Mouse (Mus musculus) urinary bladder, adult 18-20 months (tissue): ENCODE data around the gene Mvb12b.

Experiments
- DNase-seq, 2 experiments: peaks; one replicate each; pipeline ENCODE4 v3.0.0; 2022; ENCODE audit warnings: low spot score in 2 of 2, mixed read lengths in 2 of 2

Mvb12b gene

DNA sequence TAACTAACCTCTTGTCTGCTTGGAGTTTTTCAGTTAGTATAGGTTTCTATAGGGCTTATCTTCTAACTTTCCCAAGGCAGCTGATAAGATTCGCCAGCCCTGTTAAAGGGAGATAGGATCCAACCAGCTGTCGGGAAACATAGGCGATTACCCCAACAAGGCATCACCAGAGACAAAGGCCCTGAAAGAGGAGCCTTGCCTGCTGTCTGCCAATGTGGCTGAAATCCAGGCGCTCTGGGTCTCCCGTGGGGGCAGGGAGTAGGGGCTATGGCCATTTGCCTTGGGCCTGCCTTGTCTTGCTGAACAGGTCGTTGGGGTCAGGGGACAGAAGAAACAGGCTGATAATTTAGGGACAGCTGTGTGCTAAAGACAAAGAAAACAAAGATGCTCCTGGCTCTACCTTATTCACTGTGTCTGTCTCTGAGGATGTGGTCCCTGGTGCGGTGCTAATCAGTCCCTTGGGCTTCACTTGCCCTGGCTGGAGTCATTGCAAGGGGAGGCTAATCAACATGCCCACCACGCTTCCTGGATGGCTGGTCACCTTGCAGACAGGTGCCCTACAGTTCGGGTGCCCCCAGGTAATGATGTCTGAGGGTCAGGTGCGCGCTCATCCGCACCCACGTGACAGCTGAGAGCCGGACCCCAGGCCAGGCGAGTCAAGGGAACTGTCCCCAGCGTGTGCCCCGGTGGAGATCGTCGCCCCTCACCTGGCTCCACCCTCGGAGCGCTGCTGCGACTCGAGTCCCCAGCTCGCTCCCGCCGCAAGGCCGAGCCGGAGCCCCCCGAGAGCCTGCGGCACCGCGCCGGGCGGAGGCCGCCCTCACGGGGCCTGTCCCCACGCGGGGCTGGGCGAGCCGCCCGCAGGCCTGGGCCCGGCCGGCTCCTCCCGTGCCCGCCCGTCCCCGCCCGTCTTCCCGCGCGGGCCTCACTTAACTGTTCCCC, 1.1 kb downstream of the Mvb12b start:
- DNase-seq, result no peak

DNA sequence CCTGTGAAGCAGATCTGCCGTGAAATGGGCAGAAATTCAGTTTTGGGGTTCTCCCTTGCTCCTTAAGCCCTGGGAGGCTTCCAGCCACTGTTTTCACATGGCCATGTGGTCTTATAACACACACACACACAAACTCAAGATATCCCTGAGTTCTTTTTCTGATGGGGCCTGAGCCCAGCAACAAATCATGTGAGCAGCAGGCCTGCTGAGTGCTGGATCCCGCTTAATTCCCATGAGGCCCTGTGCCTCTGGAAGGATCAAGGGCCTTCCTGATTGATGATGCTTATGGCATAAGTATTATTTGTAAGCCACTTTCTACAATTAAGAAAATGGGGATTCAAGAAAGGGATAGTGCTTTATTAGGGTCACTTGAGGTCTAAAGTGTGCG, 2.5 kb downstream of the Mvb12b start:
- DNase-seq, result no peak

DNA sequence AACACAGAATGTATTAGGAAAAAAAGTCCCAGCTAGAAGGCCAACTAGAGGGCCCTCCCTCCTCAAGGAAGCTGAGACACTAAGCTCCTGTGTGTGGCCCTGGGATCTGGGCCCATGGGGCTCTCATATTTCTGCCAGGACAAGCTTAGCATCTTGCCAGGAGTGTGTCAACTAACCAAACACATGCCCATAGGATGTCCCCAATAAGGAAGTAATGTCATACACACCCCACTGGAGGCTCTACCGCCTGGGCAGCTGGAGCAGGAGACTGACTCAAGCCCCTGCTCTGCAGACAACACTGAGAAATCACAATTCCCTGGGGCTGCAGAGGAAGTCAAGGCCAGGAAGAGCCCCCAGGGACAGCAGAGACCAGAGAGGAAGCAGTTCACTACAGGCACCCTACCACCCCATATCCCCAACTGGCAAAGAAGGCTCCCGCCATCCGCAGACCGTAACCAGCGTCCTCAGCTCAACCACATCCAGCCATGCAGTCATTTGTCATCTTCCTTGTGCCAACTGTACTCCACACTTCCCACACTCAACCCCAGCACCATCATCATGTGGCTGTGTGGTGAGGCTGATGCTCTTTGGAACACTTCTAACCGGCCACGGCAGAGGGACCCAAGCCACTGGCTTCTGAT, 3.0 kb downstream of the Mvb12b start:
- DNase-seq, result no peak

DNA sequence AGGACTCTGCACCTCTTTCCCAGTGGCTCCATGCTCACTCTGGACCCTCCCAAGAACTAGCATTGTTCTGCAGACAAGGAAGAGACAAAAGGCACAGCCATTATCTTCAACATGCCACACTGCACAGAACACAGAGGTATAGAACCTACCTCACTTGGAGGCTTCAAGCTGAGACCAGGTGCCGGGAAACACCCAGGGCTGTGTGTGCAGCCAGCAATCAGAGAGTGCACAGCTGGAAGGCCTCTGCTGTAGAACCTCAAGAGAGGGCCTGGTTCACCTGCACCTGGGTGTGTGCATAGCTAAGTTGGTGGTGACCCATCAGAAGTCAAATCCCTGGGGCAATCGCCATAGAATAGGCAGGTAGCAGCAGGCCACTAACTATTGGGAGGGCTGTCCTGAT, 8.5 kb downstream of the Mvb12b start:
- no peak for DNase-seq

DNA sequence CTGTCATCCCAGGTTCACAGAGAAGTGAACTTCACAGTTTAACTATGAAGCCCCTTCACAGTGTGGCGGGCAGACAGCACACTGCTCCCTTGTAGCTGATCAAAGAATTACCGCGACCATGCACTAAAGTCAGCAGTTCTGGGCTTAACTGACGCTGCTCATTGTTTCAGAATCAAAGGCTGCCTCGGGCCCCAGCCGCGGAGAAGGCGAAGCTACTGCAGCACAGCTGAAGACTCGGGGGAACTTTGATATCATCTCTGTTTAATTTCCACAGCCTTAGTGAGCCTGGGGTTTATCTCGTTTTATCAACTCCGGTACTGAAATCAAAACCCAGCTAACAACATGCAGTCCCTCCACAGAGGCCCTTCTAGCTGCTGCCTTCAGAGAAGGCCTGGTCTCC, 9.3 kb downstream of the Mvb12b start:
- no peak for DNase-seq

DNA sequence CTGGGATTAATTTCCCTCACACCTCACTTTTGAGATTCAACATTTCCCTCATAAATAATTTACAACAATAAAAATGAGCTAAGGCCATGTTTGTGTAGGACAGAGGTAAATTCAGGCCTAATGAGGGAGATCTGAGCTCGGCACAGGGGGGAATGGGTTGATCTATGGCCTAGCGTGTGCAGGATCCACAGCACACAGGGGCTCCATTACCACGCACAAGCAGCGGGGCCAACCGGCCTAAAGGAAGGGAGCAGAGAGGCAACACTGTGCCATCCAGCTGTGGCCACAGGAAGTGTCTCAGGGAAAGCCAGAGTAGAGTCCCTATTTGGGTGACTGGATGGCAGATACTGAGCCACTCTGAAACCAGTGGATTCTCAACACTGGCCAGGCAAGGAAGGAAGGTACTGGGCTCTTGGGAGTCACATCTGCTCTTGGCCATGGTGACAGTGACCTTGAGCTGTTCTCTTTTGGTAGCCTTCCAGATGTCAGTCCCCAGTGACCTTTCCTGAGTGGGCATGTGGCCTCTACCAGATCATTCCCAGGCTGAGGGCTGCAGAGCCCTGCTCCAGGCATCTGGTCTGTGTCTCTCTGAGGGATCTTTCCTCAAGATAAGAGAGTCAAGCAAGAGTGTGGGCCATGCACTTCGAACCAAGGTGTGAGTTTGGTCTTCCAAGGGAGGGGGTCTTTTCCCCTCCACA, 9.9 kb downstream of the Mvb12b start:
- no peak for DNase-seq

DNA sequence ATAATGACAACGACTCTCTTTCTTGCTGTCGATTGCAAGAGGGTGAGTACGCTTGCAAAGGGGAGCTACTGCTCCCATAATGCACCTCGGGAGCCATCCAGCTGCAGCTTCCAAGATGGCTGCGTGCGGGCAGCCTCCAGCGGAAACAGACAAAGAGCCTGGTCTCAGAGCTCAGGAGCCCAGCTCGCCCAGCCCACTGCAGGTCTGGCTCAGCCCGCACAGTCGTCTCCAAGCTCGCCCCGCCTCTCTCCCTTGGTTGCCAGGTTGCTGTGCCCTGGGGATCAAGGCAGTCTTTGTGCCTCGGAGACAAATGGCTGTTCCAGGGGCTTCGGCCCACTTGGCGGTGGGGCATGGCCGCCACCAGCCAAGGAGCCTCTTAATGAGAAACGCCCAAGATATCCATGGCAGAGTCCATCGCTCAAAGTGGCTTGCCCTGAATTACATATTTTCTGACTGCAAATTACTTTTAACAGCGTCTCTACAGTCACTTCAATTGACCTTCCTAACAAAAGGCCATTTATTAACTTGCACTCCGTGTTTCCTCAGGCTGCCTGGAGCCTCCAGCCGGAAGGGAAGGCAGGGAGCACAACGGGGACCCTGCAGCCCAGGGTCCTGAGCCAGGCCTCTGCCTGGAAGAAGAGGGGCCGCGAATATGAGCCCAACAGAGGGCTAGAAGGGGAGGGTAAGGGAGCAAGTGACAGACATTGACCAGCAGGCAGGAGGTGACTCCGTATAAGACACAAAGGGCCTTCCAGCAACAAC, 11.0 kb downstream of the Mvb12b start:
- DNase-seq, result no peak

DNA sequence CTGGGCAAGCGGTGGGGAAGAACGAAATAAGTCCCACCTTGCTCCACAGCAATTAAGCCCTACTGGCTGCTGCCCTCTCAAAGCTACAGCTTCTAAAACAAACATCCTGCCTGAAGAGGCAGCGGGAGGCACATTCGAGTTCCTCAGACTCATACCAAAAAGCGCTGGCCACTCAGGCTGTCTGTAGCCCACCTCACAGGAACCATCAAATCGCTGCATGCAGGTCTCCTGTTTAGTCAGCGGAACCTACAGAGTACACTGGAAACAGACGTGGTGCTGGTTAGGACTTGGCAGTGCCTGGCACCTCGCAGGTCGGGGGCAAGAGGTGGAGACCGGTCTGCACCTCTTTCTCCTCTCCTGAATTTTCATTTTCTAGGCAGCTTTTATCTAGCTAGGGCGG, 12.2 kb downstream of the Mvb12b start:
- DNase-seq, result no peak

DNA sequence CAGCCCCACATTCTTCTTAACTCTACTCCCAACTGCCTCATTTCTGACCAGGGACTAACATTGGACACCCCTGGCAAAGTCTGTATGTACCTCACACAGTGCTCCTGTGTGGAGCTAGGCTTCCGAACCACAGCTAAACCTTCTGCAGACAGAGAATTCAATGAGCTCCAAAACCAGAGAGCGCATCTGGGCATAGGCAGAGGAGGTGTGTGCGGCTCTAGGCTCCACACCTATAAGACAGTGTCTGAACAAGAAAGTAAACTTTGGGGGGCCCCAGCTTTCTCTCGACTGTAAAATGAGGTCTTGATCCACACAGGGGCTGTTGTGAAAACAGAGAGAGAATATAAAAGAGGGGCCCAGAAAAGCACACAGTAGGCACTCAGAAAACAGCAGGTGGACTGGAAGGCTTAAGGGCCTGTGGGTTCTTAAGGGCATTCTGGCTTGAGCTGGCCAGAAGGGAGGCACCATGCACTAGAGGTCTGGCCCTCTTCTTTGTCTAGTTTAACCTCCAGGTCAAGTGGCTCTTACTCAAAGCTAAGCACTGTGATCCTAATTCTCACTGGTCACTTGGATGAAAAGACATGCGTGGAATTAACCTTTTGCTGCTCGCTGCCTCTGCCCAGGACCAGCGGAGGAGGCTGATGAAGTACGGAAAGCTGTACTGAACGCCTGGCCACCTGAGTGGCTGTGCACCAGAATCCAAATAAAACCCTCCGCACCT, 12.7 kb downstream of the Mvb12b start:
- DNase-seq, result no peak

DNA sequence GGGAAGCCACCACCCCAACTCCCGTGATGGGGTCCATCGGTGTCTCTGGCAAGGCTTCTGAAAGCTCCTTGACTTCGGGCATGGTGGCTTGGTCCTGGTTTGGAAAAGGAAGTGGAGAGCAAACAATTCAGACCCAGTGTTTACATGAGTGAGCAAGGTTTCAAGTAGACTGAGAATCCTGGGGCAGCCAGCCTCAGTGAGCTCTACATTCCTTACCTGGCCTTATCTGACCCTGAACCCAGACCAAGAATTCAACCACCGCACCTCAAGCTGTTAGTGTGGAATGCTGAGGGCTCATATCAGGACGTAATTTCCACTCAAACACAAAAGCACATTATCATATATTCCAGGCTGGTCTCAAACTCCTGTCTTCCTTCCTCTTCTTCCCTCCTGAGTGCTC, 13.4 kb downstream of the Mvb12b start:
- no peak for DNase-seq

DNA sequence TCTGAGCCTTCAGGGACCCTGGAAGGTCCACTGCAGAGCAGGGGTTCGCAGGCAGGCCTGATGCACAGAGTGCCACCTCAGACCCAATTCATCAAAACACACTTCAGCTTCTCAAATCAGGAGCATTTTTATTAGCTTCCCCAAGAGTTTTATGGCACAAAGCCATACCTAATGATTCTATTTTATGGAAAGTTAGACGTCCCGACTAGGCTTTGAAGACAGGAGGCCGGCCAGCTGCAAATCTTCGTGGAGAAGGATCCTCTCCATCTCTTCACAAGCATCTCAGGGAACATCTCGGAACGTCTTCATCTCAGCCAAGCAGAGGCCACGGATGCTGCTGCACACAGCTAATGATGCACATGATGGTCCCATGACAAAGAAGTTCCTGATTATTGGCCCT, 14.2 kb downstream of the Mvb12b start:
- DNase-seq, result no peak

DNA sequence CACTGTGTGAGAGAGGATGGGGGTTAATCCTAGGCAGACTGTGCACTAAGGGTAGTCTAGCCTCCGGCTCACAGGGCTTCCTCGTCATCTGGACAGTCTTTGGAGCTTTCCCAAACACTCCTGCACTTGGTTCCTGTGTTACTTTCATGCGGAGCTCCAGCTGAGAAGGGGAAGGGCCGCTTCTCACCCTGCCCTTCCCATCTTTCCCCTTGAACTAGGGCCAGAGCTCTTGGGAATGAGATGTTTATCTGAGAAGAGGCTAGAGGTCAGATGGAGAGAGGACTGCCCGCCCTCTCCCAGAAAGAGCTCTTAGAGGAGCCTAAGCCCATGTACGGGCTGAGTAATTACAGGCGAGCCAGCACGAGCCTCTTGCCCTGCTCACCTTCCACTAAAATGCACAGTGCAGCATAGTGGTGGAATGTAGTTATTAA, 14.9 kb downstream of the Mvb12b start:
- no peak for DNase-seq

DNA sequence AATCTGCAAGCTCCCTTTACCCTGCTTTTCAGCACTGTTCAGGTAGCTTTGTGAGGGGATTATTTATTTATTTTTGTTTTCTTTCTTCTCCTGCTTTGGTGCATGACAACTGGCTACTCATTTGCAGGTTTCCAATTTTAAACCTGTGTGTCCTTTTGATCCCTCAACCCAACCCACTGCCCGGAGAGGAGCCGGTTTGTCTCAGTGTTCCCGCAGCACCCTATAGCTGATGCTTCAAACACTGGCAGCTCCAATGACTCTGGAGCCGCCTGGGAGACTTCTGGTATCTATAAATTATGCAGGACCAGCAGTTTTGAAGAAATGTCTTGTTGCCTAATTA, 16.6 kb downstream of the Mvb12b start:
- no peak for DNase-seq

DNA sequence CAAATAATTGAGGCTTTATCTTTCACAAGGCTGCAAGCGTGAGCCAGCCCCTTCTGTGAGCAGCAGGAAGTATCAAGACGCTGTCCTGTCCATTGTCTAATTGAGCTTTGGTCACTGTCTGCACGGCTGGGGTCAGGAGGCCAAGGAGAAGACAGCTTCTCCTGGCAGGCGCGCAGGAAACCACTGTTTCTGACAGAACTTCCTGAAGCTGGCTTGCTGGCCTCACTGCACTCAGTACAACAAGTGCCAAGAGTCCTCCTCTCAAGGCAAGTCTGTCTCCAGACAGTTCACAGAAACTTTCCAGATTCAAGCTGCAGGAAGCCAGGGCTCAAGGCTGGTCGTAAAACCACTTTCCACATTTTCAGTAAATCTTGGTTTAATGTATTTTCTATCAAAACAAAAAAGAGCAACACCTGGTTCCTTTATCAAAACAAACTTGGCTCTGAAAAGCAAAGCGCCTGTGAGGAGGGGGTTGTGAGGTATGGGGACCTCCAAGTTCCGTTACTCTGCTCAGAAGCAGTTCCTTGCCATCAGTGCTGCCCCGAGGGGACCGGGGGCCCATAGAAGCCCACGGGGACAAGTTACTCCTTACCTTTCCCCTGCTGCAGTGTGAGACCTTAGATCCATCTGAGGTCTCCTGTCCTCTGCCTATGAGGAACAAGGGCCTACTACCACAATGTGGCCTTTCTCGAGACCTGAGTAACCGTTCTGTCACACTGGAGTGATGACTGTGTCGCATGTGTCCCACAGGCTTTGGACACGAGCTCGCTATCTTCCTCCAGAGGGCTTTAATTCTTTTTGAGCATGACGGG, 17.2 kb downstream of the Mvb12b start:
- peak in 1 of 2 experiments; percentile 11 for DNase-seq

DNA sequence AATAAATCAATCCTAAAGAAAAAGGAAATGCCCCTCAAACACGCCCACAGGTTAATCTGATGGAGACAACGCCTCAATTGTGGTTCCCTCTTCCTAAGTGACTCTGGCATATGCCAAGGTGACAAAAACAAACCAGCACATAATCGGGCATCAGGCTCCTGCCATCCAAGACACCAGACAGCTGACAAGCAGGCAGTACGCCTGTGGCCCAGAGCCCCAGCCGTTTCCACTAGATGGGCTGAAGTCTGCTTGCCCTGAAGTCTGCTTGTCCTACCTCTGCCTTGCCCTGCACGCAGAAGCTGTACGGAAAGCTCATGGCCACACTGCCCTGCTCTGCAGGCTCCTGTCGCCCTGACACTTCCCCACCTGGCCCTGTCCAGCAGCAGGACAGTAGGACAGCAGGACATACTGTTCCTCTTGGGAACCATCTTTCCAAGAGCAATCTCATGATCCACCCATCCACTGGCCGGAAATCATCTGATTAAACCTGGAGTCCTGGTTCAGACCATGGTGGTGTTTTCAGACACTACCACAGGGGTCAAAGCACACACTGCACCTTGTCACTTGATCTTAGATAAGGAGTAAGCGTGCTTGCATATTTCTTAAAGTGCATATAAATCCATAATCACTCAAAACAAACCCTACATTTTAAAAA, 17.9 kb downstream of the Mvb12b start:
- DNase-seq, result no peak

DNA sequence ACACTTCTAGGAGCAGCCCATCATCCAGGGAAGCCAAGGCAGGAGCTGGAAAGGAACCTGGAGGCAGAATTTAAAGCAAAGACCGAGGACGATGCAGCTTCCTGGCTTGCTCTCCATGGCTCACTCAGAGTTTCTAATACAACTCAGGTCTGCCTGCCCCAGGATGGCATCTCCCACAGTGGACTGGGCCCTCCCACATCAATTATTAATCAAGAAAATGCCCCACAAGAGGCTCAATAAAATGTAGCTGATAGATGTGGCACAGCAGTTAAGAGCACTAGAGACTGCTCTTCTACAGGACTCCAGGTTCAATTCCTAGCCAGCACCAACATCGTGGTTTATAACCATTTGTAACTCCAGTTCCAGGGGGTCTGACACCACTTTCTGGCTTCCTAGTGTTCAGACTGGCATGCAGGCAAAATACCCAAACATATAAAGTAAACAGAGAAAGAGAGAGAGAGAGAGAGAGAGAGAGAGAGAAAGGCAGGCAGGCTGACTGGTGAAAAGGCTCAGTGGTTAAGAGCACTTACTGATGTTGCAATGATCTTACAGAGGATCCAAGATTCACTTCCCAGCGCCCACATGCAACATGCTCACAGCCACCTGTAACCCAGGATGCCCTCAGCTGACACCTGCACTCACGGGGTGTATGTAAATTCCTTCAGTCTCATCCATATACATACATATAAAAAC, 18.6 kb downstream of the Mvb12b start:
- no peak for DNase-seq

DNA sequence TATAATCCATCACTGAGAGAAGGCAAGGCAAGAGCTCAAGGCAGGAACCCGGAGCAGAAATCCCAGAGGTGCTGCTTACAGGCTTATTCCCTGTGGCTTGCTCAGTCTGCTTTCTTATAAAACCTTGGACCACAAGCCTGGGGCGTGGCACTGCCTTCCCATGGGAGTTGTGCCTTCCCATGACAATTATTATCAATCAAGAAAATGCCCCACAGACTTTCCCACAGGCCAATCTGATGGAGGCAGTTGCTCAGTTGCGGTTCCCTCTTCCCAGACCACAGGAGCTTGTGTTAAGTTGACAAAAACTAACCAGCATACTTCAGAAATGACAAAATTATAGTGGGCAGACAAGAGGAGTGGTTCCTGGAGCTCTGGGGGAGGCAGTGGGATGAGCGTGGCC, 19.4 kb downstream of the Mvb12b start:
- no peak for DNase-seq

DNA sequence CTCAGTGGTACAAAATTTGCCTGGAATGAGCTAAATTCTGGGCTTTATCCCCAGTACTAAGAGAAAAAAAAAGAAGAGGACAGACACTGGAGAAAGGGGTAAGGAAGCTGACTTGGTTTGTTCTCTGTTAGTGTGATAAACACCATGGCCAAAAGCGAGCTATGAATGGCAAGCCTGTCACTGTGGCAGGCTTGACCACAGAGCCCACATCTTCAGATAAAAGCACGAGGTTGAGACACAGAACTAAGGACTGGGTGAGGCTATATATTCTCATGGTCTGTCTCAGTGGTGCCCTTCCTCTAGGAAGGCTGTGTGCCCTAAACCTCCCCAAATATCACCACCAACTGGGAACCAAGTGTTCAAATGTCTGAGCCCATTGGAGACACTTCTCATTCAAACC, 31.0 kb downstream of the Mvb12b start:
- no peak for DNase-seq
